Mouse (Mus musculus): ENCODE results near the gene Pex13. TPM values are rescaled to one million over a fixed set of nuclear protein-coding genes. Genes with fewer than 3 reads are reported as not detected.
"Not testable (repeated sequence)": the region's sequence is repeated elsewhere in the genome, so short reads cannot be mapped to it uniquely, and the experiment has no call there.

Pex13 gene
- polyA plus RNA-seq, 1 experiment from 2014 or later, result 46.2 TPM

GRCm38 (mm10) chr11:23632945-23633878 lies 32.5 kb downstream of the Pex13 start, which contains the start of gene 0610010F05Rik:
0610010F05Rik (minus strand) TSS chr11:23633639.
- Histone ChIP-seq H3K4me2 (ENCODE audit: low read length) (peak within 1 kb of the TSS; percentile 61), H3K36me3 (ENCODE audit: control insufficient read depth, insufficient read depth, low read length) (peaks cover 6% of the 10 kb centered on the region), H3K4me1 (ENCODE audit: control insufficient read depth, insufficient read depth, low read length) (0 out of 2 replicates have a peak, but pooled peaks cover 5% of the 10 kb centered on the region), H3K27ac (replicated peaks; ENCODE audit: low read depth, low read length) (peak within 1 kb of the TSS; percentile 98), H3K9ac (replicated peaks; ENCODE audit: low read length) (peak within 1 kb of the TSS; percentile 97), H3K4me3 (replicated peaks; ENCODE audit: low read depth, low read length) (peak within 1 kb of the TSS; percentile 85), H3K9me3 (ENCODE audit: control insufficient read depth, low read length) (no peaks in the 10 kb centered on the region), H3K27me3 (ENCODE audit: control insufficient read depth, insufficient read depth, low read length) (no peaks in the 10 kb centered on the region)
- ATAC-seq (ENCODE audit: low FRiP score, low TSS enrichment) (peak; percentile 100), DNase-seq (peak; percentile 98)
- under 1% methylated on average over 97 of the region's 103 CpGs for WGBS

DNA sequence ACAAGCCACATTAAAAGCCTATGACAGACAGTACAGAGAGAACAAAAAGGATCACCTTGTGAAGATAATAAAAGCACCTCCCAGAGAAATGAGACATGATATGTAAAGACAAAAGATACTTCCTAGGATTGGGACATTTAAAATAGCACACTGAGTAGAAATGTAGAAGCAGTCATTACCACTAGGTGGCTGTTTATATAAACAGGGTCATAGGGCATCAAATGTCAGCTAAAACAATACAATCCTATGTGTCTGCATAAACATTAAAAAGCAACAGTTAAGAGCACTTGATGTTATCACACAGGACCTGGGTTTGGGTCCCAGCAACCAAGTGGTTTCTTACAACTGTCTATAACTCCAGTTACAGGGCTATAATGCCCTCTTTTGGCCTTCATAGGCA lies 35.1 kb downstream of the Pex13 start:
- ATAC-seq (ENCODE audit: low FRiP score, low TSS enrichment), result no peak
- Histone ChIP-seq H3K9me3 (ENCODE audit: control insufficient read depth, low read length) (no peaks in the 10 kb centered on the region), H3K4me1 (ENCODE audit: control insufficient read depth, insufficient read depth, low read length) (0 out of 2 replicates have a peak, but pooled peaks cover 5% of the 10 kb centered on the region), H3K27ac (replicated peaks; ENCODE audit: low read depth, low read length) (no peak overlapping the region), H3K27me3 (ENCODE audit: control insufficient read depth, insufficient read depth, low read length) (no peaks in the 10 kb centered on the region), H3K36me3 (ENCODE audit: control insufficient read depth, insufficient read depth, low read length) (peaks cover 17% of the 10 kb centered on the region), H3K9ac (replicated peaks; ENCODE audit: low read length) (no peak overlapping the region), H3K4me3 (replicated peaks; ENCODE audit: low read depth, low read length) (no peak overlapping the region), H3K4me2 (ENCODE audit: low read length) (no peak overlapping the region)
- DNase-seq, result peak; percentile 5

DNA sequence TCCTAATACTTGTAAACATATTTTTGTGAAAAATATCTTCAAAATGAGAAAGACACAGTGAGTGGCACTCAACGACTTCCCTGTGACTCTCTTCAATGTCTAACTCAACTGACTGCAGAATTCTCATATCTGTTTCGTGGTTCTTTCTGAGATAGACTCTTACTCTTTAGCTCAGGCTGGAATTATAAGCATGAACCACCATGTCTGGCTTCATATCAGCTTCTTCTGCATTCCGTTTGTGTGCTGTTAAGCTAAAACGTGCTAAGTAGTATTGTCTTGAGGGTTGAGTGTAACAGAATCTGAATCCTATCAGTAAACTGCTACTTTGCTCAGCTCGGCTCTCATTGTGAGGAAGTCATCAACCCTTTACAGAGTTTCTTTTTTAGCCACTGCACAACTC lies 46.8 kb downstream of the Pex13 start:
- Histone ChIP-seq H3K4me3 (replicated peaks; ENCODE audit: low read depth, low read length) (no peak overlapping the region), H3K36me3 (ENCODE audit: control insufficient read depth, insufficient read depth, low read length) (peaks cover 49% of the 10 kb centered on the region), H3K4me2 (ENCODE audit: low read length) (no peak overlapping the region), H3K27me3 (ENCODE audit: control insufficient read depth, insufficient read depth, low read length) (no peaks in the 10 kb centered on the region), H3K9me3 (ENCODE audit: control insufficient read depth, low read length) (no peaks in the 10 kb centered on the region), H3K9ac (replicated peaks; ENCODE audit: low read length) (no peak overlapping the region), H3K4me1 (ENCODE audit: control insufficient read depth, insufficient read depth, low read length) (no peaks in the 10 kb centered on the region), H3K27ac (replicated peaks; ENCODE audit: low read depth, low read length) (no peak overlapping the region)
- DNase-seq, result no peak
- 89% methylated on average over 5 of the region's 5 CpGs for WGBS
- no peak for ATAC-seq (ENCODE audit: low FRiP score, low TSS enrichment)

GRCm38 (mm10) chr11:23614546-23614945 lies 51.2 kb downstream of the Pex13 start:
- ATAC-seq (ENCODE audit: low FRiP score, low TSS enrichment) (no peak), DNase-seq (no peak)
- WGBS, result 94% methylated on average over 5 of the region's 5 CpGs
- Histone ChIP-seq H3K36me3 (ENCODE audit: control insufficient read depth, insufficient read depth, low read length) (peaks cover 54% of the 10 kb centered on the region), H3K27ac (replicated peaks; ENCODE audit: low read depth, low read length) (no peak overlapping the region), H3K9ac (replicated peaks; ENCODE audit: low read length) (no peak overlapping the region), H3K4me1 (ENCODE audit: control insufficient read depth, insufficient read depth, low read length) (no peaks in the 10 kb centered on the region), H3K4me3 (replicated peaks; ENCODE audit: low read depth, low read length) (no peak overlapping the region), H3K27me3 (ENCODE audit: control insufficient read depth, insufficient read depth, low read length) (no peaks in the 10 kb centered on the region), H3K9me3 (ENCODE audit: control insufficient read depth, low read length) (no peaks in the 10 kb centered on the region), H3K4me2 (ENCODE audit: low read length) (no peak overlapping the region)

DNA sequence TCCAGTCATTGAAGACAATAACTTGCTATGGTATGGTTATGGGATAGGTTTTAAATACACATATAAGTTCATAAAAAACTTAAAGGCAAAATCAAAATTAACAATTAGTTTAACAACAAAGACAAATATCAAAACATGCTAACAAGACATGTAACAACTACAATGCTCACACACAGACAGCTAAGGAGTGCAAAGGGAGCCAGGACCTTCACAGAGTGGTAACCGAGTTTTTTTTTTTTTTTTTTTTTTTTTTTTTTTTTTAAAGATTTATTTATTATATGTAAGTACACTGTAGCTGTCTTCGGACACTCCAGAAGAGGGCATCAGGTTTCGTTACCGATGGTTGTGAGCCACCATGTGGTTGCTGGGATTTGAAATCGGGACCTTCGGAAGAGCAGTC lies 58.5 kb downstream of the Pex13 start:
- not testable (repeated sequence) for H3K4me3 ChIP-seq (replicated peaks; ENCODE audit: low read depth, low read length); H3K9me3 ChIP-seq (ENCODE audit: control insufficient read depth, low read length); ATAC-seq (ENCODE audit: low FRiP score, low TSS enrichment); H3K9ac ChIP-seq (replicated peaks; ENCODE audit: low read length); H3K27me3 ChIP-seq (ENCODE audit: control insufficient read depth, insufficient read depth, low read length); H3K4me2 ChIP-seq (ENCODE audit: low read length); H3K27ac ChIP-seq (replicated peaks; ENCODE audit: low read depth, low read length); H3K4me1 ChIP-seq (ENCODE audit: control insufficient read depth, insufficient read depth, low read length); DNase-seq
- 93% methylated on average over 6 of the region's 6 CpGs for WGBS
- H3K36me3 ChIP-seq (ENCODE audit: control insufficient read depth, insufficient read depth, low read length), result peaks cover 66% of the 10 kb centered on the region

Other genes starting within 250 kb of the Pex13 start
- 104 and 122 TPM in 2 replicates for gene Ahsa2, start 167.9 kb downstream of the Pex13 start, polyA plus RNA-seq (2014; fragmentation: Nextera tagmentation; extraction: Ambion mirVana)
- 0.28 TPM in 1 of 2 replicates, not detected in the other for gene 1700093K21Rik, start 144.8 kb downstream of the Pex13 start, polyA plus RNA-seq (2014; fragmentation: Nextera tagmentation; extraction: Ambion mirVana)
- 156 and 185 TPM in 2 replicates for gene 0610010F05Rik, start 32.3 kb downstream of the Pex13 start, polyA plus RNA-seq (2014; fragmentation: Nextera tagmentation; extraction: Ambion mirVana)
- gene Pus10, start 285 bp downstream of the Pex13 start, polyA plus RNA-seq (2014; fragmentation: Nextera tagmentation; extraction: Ambion mirVana), result 11.2 and 14.3 TPM in 2 replicates
- 0.28 and 0.30 TPM in 2 replicates for gene Rel, start 105.0 kb upstream of the Pex13 start, polyA plus RNA-seq (2014; fragmentation: Nextera tagmentation; extraction: Ambion mirVana)
- gene Papolg, start 229.3 kb upstream of the Pex13 start, polyA plus RNA-seq (2014; fragmentation: Nextera tagmentation; extraction: Ambion mirVana), result 22.6 and 28.1 TPM in 2 replicates

All from midbrain, embryonic 14.5 days (tissue).